ENCODE assay signal across 9 mouse cellular contexts in the genomic region with DNA sequence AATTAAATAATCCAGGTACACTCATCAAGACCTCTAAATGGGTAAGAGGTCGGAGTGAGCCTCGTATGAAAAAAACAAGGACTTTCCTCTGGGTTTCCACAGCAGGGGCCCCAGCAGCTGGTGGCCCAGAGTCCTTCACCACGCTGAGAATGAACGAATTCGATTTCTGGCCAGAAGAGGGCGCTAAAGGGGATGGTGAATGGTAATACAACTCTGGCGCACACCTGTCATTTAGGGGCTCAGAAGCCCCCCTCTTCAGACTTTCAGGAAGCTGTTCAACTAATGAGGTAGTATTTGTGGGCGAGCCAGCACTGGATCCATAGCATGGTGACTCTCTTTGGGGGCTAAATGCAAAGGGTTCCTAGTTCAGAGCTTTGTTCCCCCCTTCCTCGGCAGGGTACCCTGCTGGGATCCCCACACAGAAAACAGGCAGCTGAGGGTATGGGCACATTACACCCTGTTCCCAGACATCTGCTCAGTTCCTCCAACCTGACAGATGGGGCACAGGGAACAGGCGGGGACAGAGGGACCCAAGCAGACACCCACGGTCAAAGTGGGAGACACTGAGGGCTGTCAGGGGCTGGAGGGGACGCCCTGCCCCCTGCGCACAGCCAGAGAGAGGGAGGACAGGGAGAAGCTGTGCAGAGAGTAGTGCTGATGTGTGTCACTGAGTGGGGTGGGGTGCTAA. TPM values are rescaled to one million over a fixed set of nuclear protein-coding genes. Genes with fewer than 3 reads are reported as not detected.
DNase-seq lines count a peak whose midpoint lies in the region; ATAC-seq and TF ChIP-seq lines count a peak whose summit lies in the region.
"Had no signal": no experiment of that assay in that cellular context is flagged by ENCODE, and none has a peak within 500 bp of the region (broad histone marks: within the 10 kb centered on the region; RNA-seq: fewer than 3 reads in every experiment).

No protein-coding gene starts in this region.

- TF ChIP-seq CTCF in heart, adult 2 months (IDR thresholded peaks at IDR 0.05), result peak; percentile 80

- ATAC-seq in heart, embryonic 11.5 days (replicated peaks; ENCODE audit: insufficient number of reproducible peaks, low FRiP score, low TSS enrichment), result no peak
- ATAC-seq in forebrain, embryonic 12.5 days (ENCODE audit: low FRiP score), result peak; percentile 16; the same call in 1 of the 2 replicates
- no peak for ATAC-seq in midbrain, embryonic 14.5 days (ENCODE audit: low FRiP score, low TSS enrichment)

- no peak overlapping the region for H3K4me3 ChIP-seq in heart, adult 2 months
- no peak overlapping the region for H3K4me3 ChIP-seq in heart, embryonic 11.5 days (ENCODE audit: low read depth, low read length)
- H3K4me3 ChIP-seq in forebrain, embryonic 12.5 days (replicated peaks), result no peak overlapping the region
- H3K4me3 ChIP-seq in midbrain, embryonic 14.5 days (replicated peaks; ENCODE audit: low read depth, low read length), result no peak overlapping the region

- intact Hi-C loops in heart, adult 2 months (cut with DNase I), result loop anchor here (2.0 kb wide), 1 partner anchor 95 kb away; no protein-coding TSS in a partner anchor

- DNase-seq in heart, adult 2 months, result peak; percentile 37 to 59
- peak; percentile 78 for DNase-seq in CD4-positive, CD25-positive, alpha-beta regulatory T cell, adult 2 months (ENCODE audit: low read depth, low spot score)
- peak; percentile 71 for DNase-seq in brain, adult 2 months (ENCODE audit: low read depth, low spot score)
- peak; percentile 77 for DNase-seq in layer of hippocampus, adult 9-11 months
- peak; percentile 81 for DNase-seq in midbrain, embryonic 14.5 days
- DNase-seq in thymus, postnatal 36 days, result peak; percentile 48 to 57

- H3K27ac ChIP-seq in heart, adult 2 months, result no peak overlapping the region
- no peak overlapping the region for H3K27ac ChIP-seq in heart, embryonic 11.5 days (ENCODE audit: low read depth, low read length)
- no peak overlapping the region for H3K27ac ChIP-seq in forebrain, embryonic 12.5 days
- H3K27ac ChIP-seq in midbrain, embryonic 14.5 days (replicated peaks; ENCODE audit: low read depth, low read length), result no peak overlapping the region

- no peaks in the 10 kb centered on the region for H3K79me2 ChIP-seq in heart, adult 2 months (replicated peaks; ENCODE audit: control insufficient read depth, insufficient read depth, low read length)

- no peak for TF ChIP-seq POLR2A in heart, adult 2 months (IDR thresholded peaks at IDR 0.05; ENCODE audit: insufficient read depth, low read depth, low read length)

- H3K9me3 ChIP-seq in heart, embryonic 11.5 days (replicated peaks; ENCODE audit: control insufficient read depth, low read length), result no peaks in the 10 kb centered on the region
- no peaks in the 10 kb centered on the region for H3K9me3 ChIP-seq in forebrain, embryonic 12.5 days
- H3K9me3 ChIP-seq in midbrain, embryonic 14.5 days (ENCODE audit: control insufficient read depth, low read length), result no peaks in the 10 kb centered on the region

- no peak for TF ChIP-seq EP300 in heart, adult 2 months (IDR thresholded peaks at IDR 0.05; ENCODE audit: insufficient read depth, low read depth, low read length)

- H3K9ac ChIP-seq in heart, adult 2 months (ENCODE audit: low read depth, low read length), result no peak overlapping the region
- no peak overlapping the region for H3K9ac ChIP-seq in heart, embryonic 11.5 days (ENCODE audit: low read depth, low read length)
- H3K9ac ChIP-seq in forebrain, embryonic 12.5 days, result no peak overlapping the region
- H3K9ac ChIP-seq in midbrain, embryonic 14.5 days (replicated peaks; ENCODE audit: low read length), result no peak overlapping the region

- WGBS in heart, adult 2 months, result 53% methylated on average over 13 of the region's 13 CpGs
- 43% methylated on average over 13 of the region's 13 CpGs for WGBS in heart, embryonic 11.5 days (ENCODE audit: insufficient replicate concordance)
- 37% methylated on average over 13 of the region's 13 CpGs for WGBS in forebrain, embryonic 12.5 days
- WGBS in midbrain, embryonic 14.5 days, result 33% methylated on average over 13 of the region's 13 CpGs

- no peaks in the 10 kb centered on the region for H3K27me3 ChIP-seq in heart, adult 2 months (ENCODE audit: control insufficient read depth, insufficient read depth, low read length)
- H3K27me3 ChIP-seq in heart, embryonic 11.5 days (ENCODE audit: control insufficient read depth, insufficient read depth, low read length), result no peaks in the 10 kb centered on the region
- peaks cover 33% of the 10 kb centered on the region for H3K27me3 ChIP-seq in forebrain, embryonic 12.5 days
- H3K27me3 ChIP-seq in midbrain, embryonic 14.5 days (ENCODE audit: control insufficient read depth, insufficient read depth, low read length), result peaks cover 35% of the 10 kb centered on the region; the same call in 1 of the 2 replicates

- no peak overlapping the region for H3K4me2 ChIP-seq in heart, embryonic 11.5 days
- no peak overlapping the region for H3K4me2 ChIP-seq in forebrain, embryonic 12.5 days
- H3K4me2 ChIP-seq in midbrain, embryonic 14.5 days (ENCODE audit: low read length), result no peak overlapping the region

- peaks cover 2% of the 10 kb centered on the region; the same call in 1 of the 2 replicates for H3K4me1 ChIP-seq in heart, adult 2 months (ENCODE audit: control insufficient read depth, insufficient read depth, low read length)
- no peaks in the 10 kb centered on the region for H3K4me1 ChIP-seq in heart, embryonic 11.5 days (ENCODE audit: control insufficient read depth, insufficient read depth, low read length)
- H3K4me1 ChIP-seq in forebrain, embryonic 12.5 days, result peaks cover 43% of the 10 kb centered on the region
- peaks cover 20% of the 10 kb centered on the region; the same call in 1 of the 2 replicates for H3K4me1 ChIP-seq in midbrain, embryonic 14.5 days (ENCODE audit: control insufficient read depth, insufficient read depth, low read length)

- H3K36me3 ChIP-seq in heart, adult 2 months (ENCODE audit: control insufficient read depth, insufficient read depth, low read length), result no peaks in the 10 kb centered on the region
- H3K36me3 ChIP-seq in heart, embryonic 11.5 days (ENCODE audit: control insufficient read depth, insufficient read depth, low read length), result peaks cover 9% of the 10 kb centered on the region
- peaks cover 58% of the 10 kb centered on the region for H3K36me3 ChIP-seq in forebrain, embryonic 12.5 days (replicated peaks)
- H3K36me3 ChIP-seq in midbrain, embryonic 14.5 days (ENCODE audit: control insufficient read depth, insufficient read depth, low read length), result peaks cover 69% of the 10 kb centered on the region

RNA-seq across cellular contexts. Expression of a gene that starts 7.6 kb away (rescaled TPM):
- 10 to 100 TPM; 15.2 to 16.5 TPM for total RNA-seq in heart, adult 2 months (2021)
- polyA plus RNA-seq in heart, adult 2 months (2012; rRNA removed), result 19.5 and 20.1 TPM in 2 replicates
- 19.3 and 20.4 TPM in 2 replicates for polyA plus RNA-seq in heart, embryonic 11.5 days (2014; fragmentation: Nextera tagmentation; extraction: Ambion mirVana)
- polyA plus RNA-seq in forebrain, embryonic 12.5 days (2016; fragmentation: Nextera tagmentation; extraction: Ambion mirVana), result 46.4 and 52.3 TPM in 2 replicates
- 88.9 and 91.8 TPM in 2 replicates for polyA plus RNA-seq in midbrain, embryonic 14.5 days (2014; fragmentation: Nextera tagmentation; extraction: Ambion mirVana)

RNA-seq across cellular contexts. Expression of a gene that starts 7.7 kb away (rescaled TPM):
- 10 to 100 TPM; 26.7 to 35.5 TPM for total RNA-seq in heart, adult 2 months (2021)
- polyA plus RNA-seq in heart, adult 2 months (2012; rRNA removed), result 27.6 and 28.8 TPM in 2 replicates
- polyA plus RNA-seq in heart, embryonic 11.5 days (2014; fragmentation: Nextera tagmentation; extraction: Ambion mirVana), result 20.7 and 24.2 TPM in 2 replicates
- 32.9 and 33.5 TPM in 2 replicates for polyA plus RNA-seq in forebrain, embryonic 12.5 days (2016; fragmentation: Nextera tagmentation; extraction: Ambion mirVana)
- 35.8 and 38.9 TPM in 2 replicates for polyA plus RNA-seq in midbrain, embryonic 14.5 days (2014; fragmentation: Nextera tagmentation; extraction: Ambion mirVana)

RNA-seq across cellular contexts. Expression of a gene that starts 9.6 kb away (rescaled TPM):
- not detected for total RNA-seq in heart, adult 2 months (2021)
- polyA plus RNA-seq in heart, adult 2 months (2012; rRNA removed), result 0.12 TPM in 1 of 2 replicates, not detected in the other
- not detected in 2 replicates for polyA plus RNA-seq in heart, embryonic 11.5 days (2014; fragmentation: Nextera tagmentation; extraction: Ambion mirVana)
- 0.87 and 1.2 TPM in 2 replicates for polyA plus RNA-seq in forebrain, embryonic 12.5 days (2016; fragmentation: Nextera tagmentation; extraction: Ambion mirVana)
- 0.97 and 2.0 TPM in 2 replicates for polyA plus RNA-seq in midbrain, embryonic 14.5 days (2014; fragmentation: Nextera tagmentation; extraction: Ambion mirVana)
- polyA plus RNA-seq: large intestine, adult 2 months had no signal
